25 mouse cellular contexts compared by ENCODE assay signal in the genomic region with DNA sequence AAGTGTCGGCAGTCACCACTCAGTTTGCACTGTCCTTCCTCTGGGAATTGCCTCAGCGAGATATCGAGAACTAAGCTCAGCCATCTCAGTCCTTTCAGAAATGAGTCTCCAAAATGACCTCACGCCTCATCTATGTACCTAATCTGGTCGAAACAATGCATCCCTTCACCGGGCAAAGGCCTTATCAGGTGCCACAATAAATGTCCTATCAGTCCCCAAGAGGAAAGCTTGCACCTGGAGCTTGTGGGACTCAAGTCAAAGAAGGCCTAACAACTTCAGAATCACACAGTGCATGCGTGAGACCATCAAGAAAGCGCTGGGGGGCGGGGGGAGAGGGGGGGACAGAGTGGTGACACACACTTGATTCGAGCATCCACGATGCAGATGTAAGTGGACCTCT. TPM values are rescaled to one million over a fixed set of nuclear protein-coding genes. Genes with fewer than 3 reads are reported as not detected.
A peak's percentile ranks its signal among the peaks of the same experiment; 100 is the strongest.
DNase-seq lines count a peak whose midpoint lies in the region; ATAC-seq and TF ChIP-seq lines count a peak whose summit lies in the region.
"Had no signal": no experiment of that assay in that cellular context is flagged by ENCODE, and none has a peak within 500 bp of the region (broad histone marks: within the 10 kb centered on the region; RNA-seq: fewer than 3 reads in every experiment).

No protein-coding gene starts in this region.

- TF ChIP-seq CTCF in liver, postnatal 0 days (IDR thresholded peaks at IDR 0.05; ENCODE audit: low read depth) = no peak
- no peak for TF ChIP-seq CTCF in cerebellum, adult 2 months (IDR thresholded peaks at IDR 0.05; ENCODE audit: borderline replicate concordance, insufficient read depth, low read depth, low read length)

- WGBS in heart, embryonic 13.5 days = 31% methylated on average over 11 of the region's 11 CpGs
- 42% methylated on average over 11 of the region's 11 CpGs for WGBS in heart, embryonic 10.5 days
- WGBS in liver, embryonic 11.5 days = 60% methylated on average over 11 of the region's 11 CpGs
- 66% methylated on average over 11 of the region's 11 CpGs for WGBS in liver, postnatal 0 days (ENCODE audit: insufficient replicate concordance)
- 94% methylated on average over 11 of the region's 11 CpGs for WGBS in cerebellum, adult 2 months

- H3K27me3 ChIP-seq in heart, embryonic 13.5 days (replicated peaks) = no peaks in the 10 kb centered on the region
- no peaks in the 10 kb centered on the region for H3K27me3 ChIP-seq in heart, embryonic 10.5 days (ENCODE audit: insufficient read depth, poor library complexity, severe bottlenecking)
- H3K27me3 ChIP-seq in liver, embryonic 11.5 days (replicated peaks; ENCODE audit: control insufficient read depth, insufficient read depth, low read length) = no peaks in the 10 kb centered on the region
- no peaks in the 10 kb centered on the region for H3K27me3 ChIP-seq in liver, postnatal 0 days (ENCODE audit: insufficient read depth, low read length)
- H3K27me3 ChIP-seq in cerebellum, adult 2 months (ENCODE audit: control insufficient read depth, insufficient read depth, low read length) = no peaks in the 10 kb centered on the region
- H3K27me3 ChIP-seq: CH12.LX; embryonic facial prominence, embryonic 12.5 days; forebrain, embryonic 15.5 days had no signal

- peaks cover 20% of the 10 kb centered on the region for H3K36me3 ChIP-seq in heart, embryonic 13.5 days
- peaks cover 11% of the 10 kb centered on the region for H3K36me3 ChIP-seq in heart, embryonic 10.5 days
- H3K36me3 ChIP-seq in liver, embryonic 11.5 days (ENCODE audit: control insufficient read depth, insufficient read depth, low read length) = no peaks in the 10 kb centered on the region
- H3K36me3 ChIP-seq in liver, postnatal 0 days (replicated peaks; ENCODE audit: insufficient read depth, low read length) = no peaks in the 10 kb centered on the region

- H3K27ac ChIP-seq in heart, embryonic 13.5 days (replicated peaks) = 0 out of 2 replicates have a peak overlapping the region, but pooled peaks have one; percentile 9
- H3K27ac ChIP-seq in heart, embryonic 10.5 days = no peak overlapping the region
- no peak overlapping the region for H3K27ac ChIP-seq in liver, embryonic 11.5 days (ENCODE audit: low read depth, low read length)
- no peak overlapping the region for H3K27ac ChIP-seq in liver, postnatal 0 days (ENCODE audit: low read depth)
- H3K27ac ChIP-seq in cerebellum, adult 2 months (ENCODE audit: insufficient read depth, low read length) = no peak overlapping the region
- H3K27ac ChIP-seq: embryonic facial prominence, embryonic 12.5 days; forebrain, embryonic 15.5 days had no signal

- no peak overlapping the region for H3K4me2 ChIP-seq in heart, embryonic 13.5 days
- no peak overlapping the region for H3K4me2 ChIP-seq in liver, embryonic 11.5 days
- H3K4me2 ChIP-seq in liver, postnatal 0 days (ENCODE audit: low read depth, low read length) = no peak overlapping the region
- H3K4me2 ChIP-seq: embryonic facial prominence, embryonic 12.5 days; forebrain, embryonic 15.5 days; heart, embryonic 11.5 days had no signal

- ATAC-seq in heart, embryonic 13.5 days (ENCODE audit: extremely low read depth, insufficient number of reproducible peaks, low FRiP score, low TSS enrichment) = no peak
- peak; percentile 49; the same call in 1 of the 2 replicates for ATAC-seq in liver, embryonic 11.5 days (replicated peaks; ENCODE audit: low FRiP score)
- no peak for ATAC-seq in liver, postnatal 0 days
- ATAC-seq in megakaryocyte progenitor cell, adult 5-6 weeks (replicated peaks; ENCODE audit: poor library complexity) = peak; percentile 37; the same call in 1 of the 2 replicates
- ATAC-seq: forebrain, embryonic 15.5 days; hindbrain, embryonic 16.5 days; inflammation-experienced regulatory T-cells, adult 6 months had no signal

- H3K9me3 ChIP-seq in heart, embryonic 13.5 days = no peaks in the 10 kb centered on the region
- H3K9me3 ChIP-seq in heart, embryonic 10.5 days = no peaks in the 10 kb centered on the region
- H3K9me3 ChIP-seq in liver, embryonic 11.5 days (ENCODE audit: control insufficient read depth, low read length) = no peaks in the 10 kb centered on the region
- no peaks in the 10 kb centered on the region for H3K9me3 ChIP-seq in liver, postnatal 0 days (ENCODE audit: low read length)
- H3K9me3 ChIP-seq: embryonic facial prominence, embryonic 12.5 days; forebrain, embryonic 15.5 days had no signal

- H3K4me1 ChIP-seq in heart, embryonic 13.5 days = peaks cover 24% of the 10 kb centered on the region
- peaks cover 21% of the 10 kb centered on the region for H3K4me1 ChIP-seq in heart, embryonic 10.5 days
- peaks cover 3% of the 10 kb centered on the region; the same call in 1 of the 2 replicates for H3K4me1 ChIP-seq in liver, embryonic 11.5 days (replicated peaks; ENCODE audit: control insufficient read depth, insufficient read depth, low read length)
- H3K4me1 ChIP-seq in liver, postnatal 0 days (ENCODE audit: insufficient read depth) = no peaks in the 10 kb centered on the region
- H3K4me1 ChIP-seq in cerebellum, adult 2 months (ENCODE audit: control insufficient read depth, insufficient read depth, low read length) = no peaks in the 10 kb centered on the region
- H3K4me1 ChIP-seq: forebrain, embryonic 15.5 days had no signal

- no peak overlapping the region for H3K9ac ChIP-seq in heart, embryonic 13.5 days
- no peak overlapping the region for H3K9ac ChIP-seq in liver, embryonic 11.5 days (ENCODE audit: low read depth, low read length)
- H3K9ac ChIP-seq in liver, postnatal 0 days (replicated peaks) = no peak overlapping the region
- H3K9ac ChIP-seq: embryonic facial prominence, embryonic 12.5 days; forebrain, embryonic 15.5 days had no signal

- TF ChIP-seq EP300 in liver, postnatal 0 days (IDR thresholded peaks at IDR 0.05; ENCODE audit: low read depth) = no peak

- H3K4me3 ChIP-seq in heart, embryonic 13.5 days = no peak overlapping the region
- H3K4me3 ChIP-seq in heart, embryonic 10.5 days = no peak overlapping the region
- H3K4me3 ChIP-seq in liver, embryonic 11.5 days (ENCODE audit: low read depth, low read length) = no peak overlapping the region
- no peak overlapping the region for H3K4me3 ChIP-seq in liver, postnatal 0 days (ENCODE audit: low read depth, low read length)
- no peak overlapping the region for H3K4me3 ChIP-seq in cerebellum, adult 2 months (replicated peaks; ENCODE audit: insufficient read depth, low read depth, low read length)
- H3K4me3 ChIP-seq: embryonic facial prominence, embryonic 12.5 days; forebrain, embryonic 15.5 days had no signal

- TF ChIP-seq POLR2A in cerebellum, adult 2 months (IDR thresholded peaks at IDR 0.05; ENCODE audit: borderline replicate concordance, insufficient read depth, low read length) = no peak

- DNase-seq in heart, embryonic 10.5 days (ENCODE audit: low spot score) = no peak
- no peak for DNase-seq in liver, embryonic 11.5 days (ENCODE audit: low spot score)
- no peak for DNase-seq in liver, postnatal 0 days
- peak; percentile 6 for DNase-seq in c-Kit-positive CD71-positive TER-119-negative erythroid progenitor cells, embryonic 14.5 days (ENCODE audit: low read depth)
- DNase-seq in cerebellum, adult 2 months = no peak
- DNase-seq: adrenal gland, adult 2 months; adrenal gland, postnatal 25 days; cerebellum, adult 8-10 months; cerebellum, postnatal 14 days; embryo, embryonic 11 days; gastrocnemius, postnatal 36 days; heart, adult 18-20 months; heart, postnatal 10 days had no signal

RNA-seq across cellular contexts. Expression of a gene that starts 27.9 kb away (rescaled TPM):
- 0.45 and 0.47 TPM in 2 replicates for polyA plus RNA-seq in heart, embryonic 13.5 days (2015; fragmentation: Nextera tagmentation; extraction: Ambion mirVana)
- not detected in 2 replicates for polyA plus RNA-seq in heart, embryonic 10.5 days (2016; fragmentation: Nextera tagmentation; extraction: Ambion mirVana)
- 0.27 and 0.29 TPM in 2 replicates for polyA plus RNA-seq in liver, embryonic 11.5 days (2014; fragmentation: Nextera tagmentation; extraction: Ambion mirVana)
- 0.05 TPM in 2 replicates for polyA plus RNA-seq in liver, postnatal 0 days (2015; fragmentation: Nextera tagmentation; extraction: Ambion mirVana)
- total RNA-seq in megakaryocyte progenitor cell, adult 5-6 weeks (2015) = not detected in 2 replicates
- not detected in 2 replicates for total RNA-seq in megakaryocyte progenitor cell, adult 5-6 weeks (2017)
- polyA plus RNA-seq in cerebellum, adult 2 months (2012; rRNA removed) = 0.19 and 0.25 TPM in 2 replicates
- total RNA-seq: CH12.LX had no signal
- polyA plus RNA-seq: forebrain, embryonic 11.5 days; hindbrain, embryonic 11.5 days; inflammation-experienced regulatory T-cells, adult 6 months had no signal

RNA-seq across cellular contexts. Expression of a gene that starts 43.2 kb away (rescaled TPM):
- polyA plus RNA-seq in heart, embryonic 13.5 days (2015; fragmentation: Nextera tagmentation; extraction: Ambion mirVana) = not detected in 2 replicates
- polyA plus RNA-seq in heart, embryonic 10.5 days (2016; fragmentation: Nextera tagmentation; extraction: Ambion mirVana) = not detected in 2 replicates
- not detected in 2 replicates for polyA plus RNA-seq in liver, embryonic 11.5 days (2014; fragmentation: Nextera tagmentation; extraction: Ambion mirVana)
- polyA plus RNA-seq in liver, postnatal 0 days (2015; fragmentation: Nextera tagmentation; extraction: Ambion mirVana) = not detected in 2 replicates
- total RNA-seq in megakaryocyte progenitor cell, adult 5-6 weeks (2015) = not detected in 2 replicates
- total RNA-seq in megakaryocyte progenitor cell, adult 5-6 weeks (2017) = not detected in 2 replicates
- not detected in 2 replicates for polyA plus RNA-seq in cerebellum, adult 2 months (2012; rRNA removed)
- total RNA-seq: adrenal gland, adult 2 months; adrenal gland, postnatal 25 days; CH12.LX; common myeloid progenitor, adult 5-6 weeks; gastrocnemius, adult 8-10 months; gastrocnemius, postnatal 36 days; heart, adult 18-20 months; heart, postnatal 10 days had no signal
- polyA plus RNA-seq: adrenal gland, adult 2 months; embryonic facial prominence, embryonic 12.5 days; forebrain, embryonic 11.5 days; forebrain, embryonic 15.5 days; heart, embryonic 11.5 days; hindbrain, embryonic 11.5 days; hindbrain, embryonic 16.5 days; inflammation-experienced regulatory T-cells, adult 6 months had no signal

Comparison
In these comparisons a context has a peak if more than half of its experiments do, and no peak if none do; other contexts are left out.
1. ATAC-seq: peak in liver, embryonic 11.5 days (single experiment) and megakaryocyte progenitor cell, adult 5-6 weeks (single experiment); none in heart, embryonic 13.5 days (single experiment) and liver, postnatal 0 days (single experiment).